Mouse (Mus musculus) liver, adult 2 months (tissue): Measurements from ENCODE around the gene 1700029P11Rik.

Experiments used
- CTCF ChIP-seq: fragments of 200-500 bp; IDR thresholded peaks from 2 replicates; pipeline ENCODE4 v1.5.1; 2011; ENCODE audit warnings: low read depth, low read length, control low read depth
- POLR2A ChIP-seq: fragments of 200-500 bp; IDR thresholded peaks from 2 replicates; pipeline ENCODE4 v1.6.1; 2011; ENCODE audit warnings: low read length, control low read depth; ENCODE audit not compliant: insufficient read depth; ENCODE audit errors: extremely low read depth

DNA sequence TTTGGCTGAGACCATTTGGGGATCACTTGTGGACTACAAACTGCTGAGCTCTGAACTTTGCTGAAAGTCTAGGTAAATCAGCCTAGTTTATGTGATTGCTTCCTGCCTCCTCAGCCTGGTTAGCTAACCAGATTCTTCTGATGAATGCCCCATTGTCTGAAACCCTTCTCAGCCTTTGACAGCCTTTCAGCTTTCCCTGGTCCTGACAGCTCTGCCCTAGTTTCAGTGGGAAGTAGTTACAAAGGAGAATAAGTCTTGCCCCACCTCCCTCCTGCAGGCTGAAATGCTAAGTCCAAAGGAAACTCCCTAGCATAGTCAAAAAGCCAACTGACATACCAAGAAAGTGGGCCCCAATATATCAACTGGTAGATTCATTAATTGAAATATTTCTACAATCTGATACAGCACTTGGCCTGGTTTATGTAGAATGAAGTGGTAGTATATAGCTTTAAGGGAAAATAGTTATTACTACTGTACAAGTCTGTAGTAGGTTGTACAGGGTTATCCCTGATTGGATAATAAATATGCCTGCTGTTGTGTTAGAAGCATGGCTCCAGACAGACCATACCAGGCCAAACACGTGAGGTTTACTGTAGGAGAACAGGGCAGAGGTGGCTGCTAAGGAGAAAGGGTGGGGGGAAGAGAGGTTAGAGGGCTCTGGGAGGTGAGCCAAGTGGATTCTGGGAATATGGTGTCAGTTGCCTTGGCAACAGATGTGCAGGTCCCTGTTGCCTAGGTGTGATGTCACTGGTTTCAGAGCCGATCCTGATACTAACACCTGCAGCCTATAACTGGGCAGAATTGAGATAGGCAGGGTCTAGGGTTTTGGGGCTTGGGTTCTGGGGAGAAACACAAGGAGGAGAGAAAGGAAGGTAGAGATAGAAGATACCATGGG lies 5.2 kb downstream of the 1700029P11Rik start:
- no peak for TF ChIP-seq CTCF
- no peak for TF ChIP-seq POLR2A
